Mouse (Mus musculus) lung, adult 2 months (tissue): Measurements from ENCODE around the gene Slc5a10. TPM values are rescaled to one million over a fixed set of nuclear protein-coding genes. Genes with fewer than 3 reads are reported as not detected.

Source experiments
- DNase-seq: peaks from one replicate; pipeline ENCODE4 v3.0.0; 2022
- H3K4me1 ChIP-seq: fragments of 200-500 bp; 2 replicates; pipeline ENCODE4 v1.6.1; 2011; ENCODE audit warnings: low read length; ENCODE audit not compliant: control insufficient read depth, insufficient read depth
- H3K4me3 ChIP-seq: fragments of 200-500 bp; replicated peaks from 2 replicates; pipeline ENCODE3; 2011; ENCODE audit warnings: low read depth, mild to moderate bottlenecking, control low read depth, low read length; ENCODE audit errors: extremely low read depth
- CTCF ChIP-seq: fragments of 200-500 bp; IDR thresholded peaks from 2 replicates; pipeline ENCODE4 v1.5.1; 2011; ENCODE audit warnings: mild to moderate bottlenecking, low read length, control low read depth; ENCODE audit not compliant: insufficient read depth
- POLR2A ChIP-seq: fragments of 200-500 bp; IDR thresholded peaks from 2 replicates; pipeline ENCODE4 v1.6.1; 2011; ENCODE audit warnings: low read depth, mild to moderate bottlenecking, control low read depth, low read length, borderline replicate concordance; ENCODE audit errors: extremely low read depth
- WGBS: fragments of 180-500 bp; shearing (Covaris S2); methylation state at CpG from one replicate; pipeline ENCODE4 v1.1.7; 2018; 5-methylcytosine and 5-hydroxymethylcytosine counted together
- polyA plus RNA-seq: library from polyadenylated mRNA; depleted of rRNA; stranded (reverse); fragments of >200 nt; gene quantifications from 2 replicates; pipeline ENCODE4 v1.2.3, GENCODE M21; 2012; rRNA removed

Gene Slc5a10
- polyA plus RNA-seq, result 0.06 TPM in 1 of 2 replicates, not detected in the other

DNA sequence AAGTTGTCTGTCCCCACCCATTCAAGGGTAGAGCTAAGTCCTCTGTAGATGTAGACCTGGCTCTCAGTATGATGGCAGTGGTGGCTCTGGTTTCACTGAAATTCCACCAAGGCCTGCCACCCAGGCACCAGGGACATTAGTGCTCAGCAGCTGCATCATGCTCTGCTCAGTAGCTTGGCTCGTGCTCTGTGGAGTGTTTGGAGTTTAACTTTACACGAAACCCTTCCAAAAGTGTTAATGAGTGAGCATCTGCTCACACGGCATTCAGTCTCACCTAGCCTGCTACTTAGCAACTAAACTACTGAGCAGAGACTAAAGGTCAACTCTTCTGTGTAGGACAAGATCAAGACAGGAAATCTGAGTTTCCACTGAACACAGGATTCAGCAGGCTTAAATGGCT lies at the start of gene Slc5a10:
TSS of gene Slc5a10 (minus strand) at position 191 of the 400 bp plus-strand sequence.
- TF ChIP-seq CTCF (no peak), POLR2A (no peak)
- DNase-seq, result no peak
- 78% methylated on average over 3 of the region's 3 CpGs for WGBS
- Histone ChIP-seq H3K4me1 (no peaks in the 10 kb centered on the region), H3K4me3 (no peak within 1 kb of the TSS)

DNA sequence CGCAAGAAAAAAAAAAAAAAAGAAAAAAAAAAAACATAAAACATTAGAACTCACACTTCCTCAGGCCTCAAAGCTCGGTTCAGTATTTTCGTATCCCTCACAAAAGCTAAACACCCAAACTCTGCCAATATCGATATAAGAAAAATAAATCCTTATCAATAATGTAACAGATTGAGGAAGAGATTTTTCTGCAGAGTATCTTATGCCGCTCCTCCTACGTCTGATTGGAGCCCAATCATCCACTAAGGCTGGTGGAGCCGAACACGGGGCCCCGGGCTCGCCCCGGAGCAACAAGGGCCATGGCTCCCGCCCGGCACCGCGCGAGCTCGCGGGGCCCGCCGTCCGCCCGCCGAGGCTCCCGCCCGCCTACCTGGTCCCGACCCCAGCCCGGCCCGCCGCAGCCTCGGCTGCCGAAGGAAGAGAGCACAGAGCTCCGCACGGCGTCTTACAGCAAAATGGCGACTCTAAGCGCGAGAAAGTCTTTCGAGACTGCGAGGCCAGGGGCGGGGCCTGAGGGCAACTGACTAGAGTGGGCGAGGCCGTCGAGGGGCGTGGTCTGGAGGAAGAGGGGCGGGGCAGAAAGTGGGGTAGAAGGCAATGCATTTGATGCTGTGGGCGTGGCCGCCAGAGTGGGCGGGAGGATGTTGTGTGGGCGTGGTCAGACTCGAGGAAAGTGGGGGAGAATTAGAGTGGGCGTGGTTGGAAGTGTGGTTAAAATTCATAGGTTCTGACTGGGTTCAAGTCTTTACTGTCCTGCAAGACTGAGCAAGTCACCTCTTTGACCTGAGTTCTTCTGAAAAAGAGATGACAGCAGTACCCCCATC lies 41.2 kb upstream of the Slc5a10 start, which contains the start of gene Prpsap2:
TSS of gene Prpsap2 (minus strand) at position 505 of the 824 bp plus-strand sequence.
- DNase-seq, result peak; percentile 99
- Histone ChIP-seq H3K4me1 (peaks cover 3% of the 10 kb centered on the region), H3K4me3 (peak within 1 kb of the TSS; percentile 26)
- TF ChIP-seq POLR2A, result peak; percentile 80; the same call in 1 of the 2 replicates
- no peak for TF ChIP-seq CTCF
- WGBS, result under 1% methylated on average over 48 of the region's 51 CpGs

DNA sequence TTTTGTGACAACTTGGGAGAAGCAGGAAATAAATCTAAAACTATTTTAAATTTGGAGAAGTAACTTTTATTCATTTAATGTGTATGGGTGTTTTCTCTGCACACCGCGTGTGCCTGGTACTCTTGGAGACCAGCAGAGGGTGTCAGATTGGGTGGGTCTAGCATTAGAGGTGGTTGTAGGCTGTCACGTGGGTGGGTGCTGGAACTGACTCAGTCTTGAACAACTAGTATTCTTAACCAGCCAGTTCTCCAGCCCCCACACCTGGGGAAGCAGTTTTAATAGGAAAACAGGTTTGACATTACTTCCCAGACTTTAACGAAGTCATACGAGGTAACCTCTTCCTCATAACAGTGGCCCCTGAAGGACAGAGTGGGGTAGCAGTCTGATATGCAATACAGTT lies 39.9 kb upstream of the Slc5a10 start:
- 59% methylated on average over 5 of the region's 5 CpGs for WGBS
- H3K4me3 ChIP-seq, result no peak overlapping the region
- H3K4me1 ChIP-seq, result peaks cover 3% of the 10 kb centered on the region
- TF ChIP-seq CTCF (0 out of 2 replicates have a peak, but pooled peaks have one; percentile 7), POLR2A (no peak)
- DNase-seq, result no peak

DNA sequence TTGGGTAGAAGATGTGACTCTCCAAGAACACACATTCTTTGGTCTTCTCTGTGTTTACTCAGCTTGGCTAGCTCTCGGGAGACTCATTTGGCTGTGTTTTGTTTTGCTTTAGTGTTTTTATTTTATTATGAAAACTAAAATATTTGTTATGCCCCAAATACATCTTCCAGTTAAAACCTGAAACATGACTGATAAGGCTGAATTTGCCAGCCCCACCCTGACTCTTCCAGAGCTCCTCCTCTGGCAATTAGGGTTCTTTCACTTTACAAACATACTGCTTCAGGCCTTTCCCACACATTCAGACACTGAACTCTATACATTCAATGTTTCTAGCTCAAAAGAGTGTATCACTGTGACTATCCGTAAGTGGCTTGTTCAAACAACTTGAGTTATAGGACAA lies 36.5 kb upstream of the Slc5a10 start:
- WGBS, result 65% methylated on average over 2 of the region's 2 CpGs
- H3K4me3 ChIP-seq, result no peak overlapping the region
- H3K4me1 ChIP-seq, result peaks cover 3% of the 10 kb centered on the region
- DNase-seq, result no peak
- TF ChIP-seq CTCF, result no peak
- TF ChIP-seq POLR2A, result no peak

DNA sequence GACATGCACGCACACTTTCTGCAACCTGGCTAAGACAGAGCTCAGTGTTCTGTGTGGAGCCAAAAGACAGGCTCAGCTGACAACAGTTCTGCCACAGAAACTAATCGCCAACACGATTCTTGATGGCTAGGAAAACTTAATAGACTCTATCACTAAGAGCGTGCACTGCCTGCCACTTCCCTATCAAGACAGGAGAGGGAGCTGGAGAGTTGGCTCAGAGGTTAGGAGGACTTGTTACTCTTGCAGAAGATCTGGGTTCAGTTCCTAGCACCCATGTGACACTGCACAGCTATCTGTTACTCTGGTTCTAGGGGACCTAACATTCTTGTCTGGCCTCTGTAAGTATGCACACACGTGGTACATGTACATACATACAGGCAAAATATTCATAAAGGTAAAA lies 31.0 kb upstream of the Slc5a10 start:
- WGBS, result 80% methylated on average over 5 of the region's 5 CpGs
- DNase-seq, result no peak
- no peak overlapping the region for H3K4me3 ChIP-seq

DNA sequence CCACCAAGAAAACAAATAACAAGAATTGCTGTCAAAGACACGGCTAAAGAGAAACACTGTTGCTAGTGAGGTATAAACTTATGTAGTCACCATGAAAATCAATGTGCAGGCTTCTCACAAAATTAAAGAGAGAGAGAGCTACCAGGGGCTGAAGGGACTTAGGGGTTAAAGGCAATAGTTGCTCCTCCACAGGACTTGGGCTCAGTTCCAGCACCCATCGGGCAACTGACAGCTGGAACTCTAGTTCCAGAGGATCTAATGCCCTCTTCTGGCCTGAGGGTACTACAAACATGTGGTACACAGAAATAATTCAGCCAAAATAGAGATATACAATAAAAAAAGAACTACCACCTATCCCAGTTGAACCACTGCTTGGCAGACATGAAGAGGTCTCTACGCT lies 26.5 kb upstream of the Slc5a10 start:
- TF ChIP-seq POLR2A (no peak), CTCF (no peak)
- no peak overlapping the region for H3K4me3 ChIP-seq
- 55% methylated on average over 3 of the region's 3 CpGs for WGBS
- DNase-seq, result no peak
- H3K4me1 ChIP-seq, result no peaks in the 10 kb centered on the region; the same call in 1 of the 2 replicates

More for the DNA sequence above, 31.0 kb upstream of the Slc5a10 start:
- no peaks in the 10 kb centered on the region for H3K4me1 ChIP-seq
- TF ChIP-seq CTCF (peak; percentile 54), POLR2A (no peak)

DNA sequence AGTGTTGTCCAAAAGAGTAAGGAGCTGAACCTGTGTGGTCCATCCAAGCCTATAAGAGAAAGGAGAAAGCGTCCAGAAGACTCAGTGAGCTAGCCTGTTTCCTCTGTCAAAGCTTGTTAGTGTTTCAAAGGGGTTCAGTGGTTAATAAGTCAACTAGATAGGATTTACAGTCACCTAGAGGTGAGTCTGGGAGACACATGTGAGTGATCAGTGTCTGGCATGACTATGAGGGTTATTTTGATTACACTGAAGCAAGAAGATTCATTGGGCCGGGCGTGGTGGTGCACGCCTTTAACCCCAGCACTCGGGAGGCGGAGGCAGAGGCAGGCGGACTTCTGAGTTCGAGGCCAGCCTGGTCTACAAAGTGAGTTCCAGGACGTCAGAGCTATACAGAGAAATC lies 25.2 kb upstream of the Slc5a10 start:
- 94% methylated on average over 9 of the region's 9 CpGs for WGBS
- Histone ChIP-seq H3K4me1 (no peaks in the 10 kb centered on the region; the same call in 1 of the 2 replicates), H3K4me3 (no peak overlapping the region)
- no peak for DNase-seq
- TF ChIP-seq POLR2A (no peak), CTCF (no peak)

DNA sequence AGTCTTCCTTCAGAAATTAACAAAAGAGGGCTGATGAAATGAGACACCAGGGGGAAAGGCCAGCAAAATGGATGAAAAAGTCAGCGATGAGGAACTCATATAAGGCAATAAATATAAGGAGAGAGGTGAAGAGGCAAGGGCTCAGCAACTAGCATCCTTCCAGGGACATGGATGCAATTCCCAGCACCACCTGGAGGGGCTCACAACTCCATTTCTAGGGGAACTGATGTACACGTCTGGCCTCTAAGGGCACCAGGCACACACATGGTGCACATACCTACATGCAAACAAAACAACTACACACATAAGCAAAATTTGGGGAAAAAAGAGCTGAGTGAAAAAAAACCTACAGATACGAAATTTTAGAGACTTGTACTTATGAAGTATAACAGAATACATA lies 23.8 kb upstream of the Slc5a10 start:
- DNase-seq, result no peak
- Histone ChIP-seq H3K4me3 (no peak overlapping the region), H3K4me1 (no peaks in the 10 kb centered on the region; the same call in 1 of the 2 replicates)
- TF ChIP-seq CTCF, result peak; percentile 6; the same call in 1 of the 2 replicates
- no peak for TF ChIP-seq POLR2A
- 76% methylated on average over 3 of the region's 3 CpGs for WGBS

DNA sequence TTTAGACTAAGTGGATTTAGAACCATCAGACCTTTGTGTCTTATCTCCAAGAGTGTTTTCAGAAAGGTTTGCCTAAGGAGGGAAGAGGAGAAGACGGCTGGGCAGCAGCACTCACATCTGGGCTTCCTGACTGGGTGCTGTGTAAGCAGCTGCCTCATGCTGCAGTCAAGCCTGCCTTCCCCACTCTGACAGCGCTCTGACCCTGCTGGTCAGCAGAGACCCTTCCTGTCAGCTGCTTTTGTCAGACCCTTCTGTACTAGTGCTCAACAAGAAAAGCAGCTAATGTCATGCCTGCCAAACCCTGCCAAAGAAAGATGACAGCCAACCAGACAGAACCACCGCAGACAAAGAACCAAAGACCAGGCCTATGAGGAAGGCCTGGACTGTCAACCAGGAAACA lies 23.1 kb upstream of the Slc5a10 start:
- no peak overlapping the region for H3K4me3 ChIP-seq
- DNase-seq, result no peak
- no peak for TF ChIP-seq CTCF
- no peaks in the 10 kb centered on the region; the same call in 1 of the 2 replicates for H3K4me1 ChIP-seq
- WGBS, result 83% methylated on average over 3 of the region's 3 CpGs

DNA sequence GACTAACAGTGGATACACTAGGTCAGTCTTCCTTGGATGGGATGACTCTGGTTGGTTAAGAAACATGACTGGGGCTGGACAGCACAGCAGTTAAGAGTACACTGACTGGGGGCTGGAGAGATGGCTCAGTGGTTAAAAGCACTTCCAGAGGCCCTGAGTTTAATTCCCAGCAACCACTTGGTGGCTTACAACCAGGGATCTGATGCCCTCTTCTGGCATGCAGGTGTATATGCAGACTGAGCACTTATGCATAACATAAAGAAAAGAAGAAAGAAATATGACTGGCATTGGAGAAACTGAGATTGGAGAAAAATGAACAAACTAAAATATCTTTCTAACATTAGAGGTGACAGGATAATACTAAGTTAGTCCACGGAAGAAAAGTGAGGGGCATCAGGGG lies 19.9 kb upstream of the Slc5a10 start:
- WGBS, result 94% methylated on average over 1 of the region's 1 CpGs

DNA sequence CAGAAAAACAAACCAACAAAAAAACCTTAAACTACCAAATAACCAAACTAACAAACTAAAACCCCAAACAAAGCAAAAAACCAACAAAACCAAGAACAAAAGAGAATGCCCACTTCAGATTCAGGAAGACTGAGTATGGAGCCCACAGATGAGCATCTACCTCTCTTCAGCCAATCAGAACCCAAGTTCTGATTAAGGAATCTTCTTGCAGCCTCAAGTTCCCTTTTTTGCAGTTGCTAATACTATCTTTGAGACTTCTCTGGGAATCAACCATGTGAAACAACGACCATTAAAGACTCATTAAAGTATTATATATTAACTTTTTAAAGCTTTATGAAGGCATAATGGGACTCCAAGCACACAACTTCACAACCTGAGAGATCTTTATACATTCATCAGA lies 16.7 kb upstream of the Slc5a10 start:
- TF ChIP-seq CTCF (no peak), POLR2A (no peak)
- no peaks in the 10 kb centered on the region for H3K4me1 ChIP-seq
- no peak for DNase-seq
- no peak overlapping the region for H3K4me3 ChIP-seq
- 85% methylated on average over 1 of the region's 1 CpGs for WGBS

More for the DNA sequence above, 19.9 kb upstream of the Slc5a10 start:
- H3K4me3 ChIP-seq, result no peak overlapping the region
- DNase-seq, result no peak
- no peak for TF ChIP-seq CTCF
- TF ChIP-seq POLR2A, result no peak
- no peaks in the 10 kb centered on the region; the same call in 1 of the 2 replicates for H3K4me1 ChIP-seq
